Mouse (Mus musculus): ENCODE results near the gene Tomm7. TPM values are rescaled to one million over a fixed set of nuclear protein-coding genes. Genes with fewer than 3 reads are reported as not detected.
"Not testable (repeated sequence)": the region's sequence is repeated elsewhere in the genome, so short reads cannot be mapped to it uniquely, and the experiment has no call there.

The Tomm7 gene
- total RNA-seq, 2 experiments from 2014 or later: 119 to 133 TPM

GRCm38 (mm10) chr5:23855484-23855883 lies 11.5 kb upstream of the Tomm7 start:
- no peak for DNase-seq (ENCODE audit: low spot score in 2 of 2)

- DNase-seq (ENCODE audit: low spot score in 2 of 2): not testable (repeated sequence)
Observed at GRCm38 (mm10) chr5:23852916-23853315, 9.0 kb upstream of the Tomm7 start.

GRCm38 (mm10) chr5:23851160-23851555 lies 7.2 kb upstream of the Tomm7 start:
- not testable (repeated sequence) for DNase-seq (ENCODE audit: low spot score in 2 of 2)

- peak; percentile 95 to 98 for DNase-seq (ENCODE audit: low spot score in 2 of 2)
Observed at GRCm38 (mm10) chr5:23850345-23851159, 6.6 kb upstream of the Tomm7 start.

GRCm38 (mm10) chr5:23845141-23845540 lies 1.2 kb upstream of the Tomm7 start:
- DNase-seq (ENCODE audit: low spot score in 2 of 2): no peak

GRCm38 (mm10) chr5:23844531-23844841 lies 525 bp upstream of the Tomm7 start:
- DNase-seq (ENCODE audit: low spot score in 2 of 2): no peak

GRCm38 (mm10) chr5:23838158-23838557 lies 5.8 kb downstream of the Tomm7 start:
- no peak for DNase-seq (ENCODE audit: low spot score in 2 of 2)

- not testable (repeated sequence) for DNase-seq (ENCODE audit: low spot score in 2 of 2)
Observed at GRCm38 (mm10) chr5:23835691-23836090, 8.3 kb downstream of the Tomm7 start.

GRCm38 (mm10) chr5:23830897-23831752 lies 12.8 kb downstream of the Tomm7 start:
- DNase-seq (ENCODE audit: low spot score in 2 of 2): peak; percentile 12 to 31

GRCm38 (mm10) chr5:23826321-23827004 lies 17.5 kb downstream of the Tomm7 start:
- DNase-seq (ENCODE audit: low spot score in 2 of 2): peak; percentile 67 to 73

- no peak for DNase-seq (ENCODE audit: low spot score in 2 of 2)
Observed at GRCm38 (mm10) chr5:23824171-23824733, 19.7 kb downstream of the Tomm7 start.

- DNase-seq (ENCODE audit: low spot score in 2 of 2): no peak
Observed at GRCm38 (mm10) chr5:23822306-23822705, 21.7 kb downstream of the Tomm7 start.

- DNase-seq (ENCODE audit: low spot score in 2 of 2): no peak
Observed at GRCm38 (mm10) chr5:23816681-23817080, 27.3 kb downstream of the Tomm7 start.

GRCm38 (mm10) chr5:23814841-23815240 lies 29.1 kb downstream of the Tomm7 start:
- no peak for DNase-seq (ENCODE audit: low spot score in 2 of 2)

GRCm38 (mm10) chr5:23792726-23793125 lies 51.2 kb downstream of the Tomm7 start:
- no peak for DNase-seq (ENCODE audit: low spot score in 2 of 2)

- no peak for DNase-seq (ENCODE audit: low spot score in 2 of 2)
Observed at GRCm38 (mm10) chr5:23789078-23789612, 54.8 kb downstream of the Tomm7 start.

Other genes starting within 250 kb of the Tomm7 start
- 10 to 100 TPM; 41.3 to 45.4 TPM for gene Srpk2, start 159.5 kb downstream of the Tomm7 start, total RNA-seq (2021)
- gene Pus7, start 60.5 kb downstream of the Tomm7 start, total RNA-seq (2021): 10 to 100 TPM; 18.1 to 18.6 TPM
- 10 to 100 TPM; 15.9 to 18.8 TPM for gene Rint1, start 56.5 kb downstream of the Tomm7 start, total RNA-seq (2021)
- 100 to 1,000 TPM in 1 of 2 experiments, 10 to 100 TPM in 1; 51.9 to 156 TPM for gene Fam126a, start 186.5 kb upstream of the Tomm7 start, total RNA-seq (2021)